7 mouse cellular contexts compared by ENCODE assay signal in genomic region chr16:24913641-24914392, GRCm38 (mm10).
DNase-seq lines count a peak whose midpoint lies in the region; ATAC-seq and TF ChIP-seq lines count a peak whose summit lies in the region.

No protein-coding gene starts in this region.

- 56% methylated on average over 7 of the region's 7 CpGs for WGBS in intestine, embryonic 16.5 days
- WGBS in intestine, postnatal 0 days, result 55% methylated on average over 7 of the region's 7 CpGs

- H3K36me3 ChIP-seq in intestine, embryonic 16.5 days (ENCODE audit: control insufficient read depth, insufficient read depth, low read length), result no peaks in the 10 kb centered on the region
- no peaks in the 10 kb centered on the region for H3K36me3 ChIP-seq in intestine, postnatal 0 days (ENCODE audit: control insufficient read depth, insufficient read depth)

- peak; percentile 48; the same call in 1 of the 2 replicates for ATAC-seq in intestine, embryonic 16.5 days
- ATAC-seq in intestine, postnatal 0 days, result no peak
- 0 out of 2 replicates have a peak, but pooled peaks have one; percentile 30 for ATAC-seq in megakaryocyte-erythroid progenitor cell, adult 5-6 weeks (replicated peaks; ENCODE audit: low FRiP score, low TSS enrichment, poor library complexity, severe bottlenecking)

- no peaks in the 10 kb centered on the region for H3K27me3 ChIP-seq in intestine, embryonic 16.5 days (replicated peaks; ENCODE audit: control insufficient read depth, insufficient read depth, low read length)
- no peaks in the 10 kb centered on the region for H3K27me3 ChIP-seq in intestine, postnatal 0 days (replicated peaks; ENCODE audit: control insufficient read depth, insufficient read depth, low read length)

- H3K9me3 ChIP-seq in intestine, embryonic 16.5 days (ENCODE audit: control insufficient read depth, low read length), result no peaks in the 10 kb centered on the region
- no peaks in the 10 kb centered on the region for H3K9me3 ChIP-seq in intestine, postnatal 0 days (ENCODE audit: control insufficient read depth)

- no peak overlapping the region for H3K4me3 ChIP-seq in intestine, embryonic 16.5 days (ENCODE audit: low read length)
- H3K4me3 ChIP-seq in intestine, postnatal 0 days (ENCODE audit: low read depth, low read length), result no peak overlapping the region
- no peak overlapping the region for H3K4me3 ChIP-seq in embryonic fibroblast, embryonic 13.5 days (ENCODE audit: insufficient read depth, low read length)

- no peak overlapping the region for H3K9ac ChIP-seq in intestine, embryonic 16.5 days (ENCODE audit: low read depth, low read length)
- H3K9ac ChIP-seq in intestine, postnatal 0 days (ENCODE audit: low read depth, low read length), result no peak overlapping the region

- 0 out of 2 replicates have a peak overlapping the region, but pooled peaks have one; percentile 35 for H3K27ac ChIP-seq in intestine, embryonic 16.5 days (ENCODE audit: low read length)
- no peak overlapping the region for H3K27ac ChIP-seq in intestine, postnatal 0 days (ENCODE audit: low read depth, low read length)
- peak overlapping the region; percentile 76 for H3K27ac ChIP-seq in embryonic fibroblast, embryonic 13.5 days (ENCODE audit: insufficient read depth, low read length)

- peak; percentile 88 for DNase-seq in adipocyte (ENCODE audit: low spot score)
- no peak for DNase-seq in cerebellum, adult 8-10 months
- no peak for DNase-seq in c-Kit-positive CD71-positive TER-119-positive erythroid progenitor cells, embryonic 14.5 days (ENCODE audit: low spot score)

- TF ChIP-seq CTCF in intestine, postnatal 0 days (IDR thresholded peaks at IDR 0.05; ENCODE audit: low read depth), result no peak
- TF ChIP-seq CTCF in embryonic fibroblast, embryonic 13.5 days (IDR thresholded peaks at IDR 0.05; ENCODE audit: borderline replicate concordance, insufficient read depth, low read length), result no peak

- no peak for TF ChIP-seq POLR2A in embryonic fibroblast, embryonic 13.5 days (IDR thresholded peaks at IDR 0.05; ENCODE audit: low read depth, low read length)

- H3K4me1 ChIP-seq in intestine, embryonic 16.5 days (ENCODE audit: control insufficient read depth, insufficient read depth, low read length), result peaks cover 6% of the 10 kb centered on the region; the same call in 1 of the 2 replicates
- no peaks in the 10 kb centered on the region; the same call in 1 of the 2 replicates for H3K4me1 ChIP-seq in intestine, postnatal 0 days (replicated peaks; ENCODE audit: control insufficient read depth, insufficient read depth, low read length)
- H3K4me1 ChIP-seq in embryonic fibroblast, embryonic 13.5 days (ENCODE audit: control insufficient read depth, insufficient read depth, low read length), result peaks cover 24% of the 10 kb centered on the region

- H3K4me2 ChIP-seq in intestine, embryonic 16.5 days (ENCODE audit: low read depth, low read length), result no peak overlapping the region
- H3K4me2 ChIP-seq in intestine, postnatal 0 days (replicated peaks; ENCODE audit: low read depth), result no peak overlapping the region
